Mouse (Mus musculus) limb, embryonic 12.5 days (tissue): Measurements from ENCODE around the gene Snd1. TPM values are rescaled to one million over a fixed set of nuclear protein-coding genes. Genes with fewer than 3 reads are reported as not detected.

Experiments used
- ATAC-seq: fragments of 200-750 bp; cut with Nextera tagmentation; 2 replicates; pipeline ENCODE4 v1.8.0; 2017; ENCODE audit warnings: low read depth, moderate TSS enrichment; ENCODE audit not compliant: insufficient number of reproducible peaks, insufficient read depth, low FRiP score, low TSS enrichment
- H3K27ac ChIP-seq: fragments of 300-500 bp; sonication (generic); 2 replicates; pipeline ENCODE4 v1.5.1; 2016; ENCODE audit warnings: mild to moderate bottlenecking, moderate library complexity
- H3K27me3 ChIP-seq: fragments of 300-500 bp; sonication (generic); 2 replicates; pipeline ENCODE4 v1.6.1; 2016; ENCODE audit warnings: mild to moderate bottlenecking, moderate library complexity
- H3K36me3 ChIP-seq: fragments of 300-500 bp; sonication (generic); 2 replicates; pipeline ENCODE4 v1.6.1; 2016; ENCODE audit warnings: mild to moderate bottlenecking, moderate library complexity
- H3K4me1 ChIP-seq: fragments of 300-500 bp; sonication (generic); replicated peaks from 2 replicates; pipeline ENCODE4 v1.6.1; 2016
- H3K4me2 ChIP-seq: fragments of 300-500 bp; sonication (generic); 2 replicates; pipeline ENCODE4 v1.6.1; 2016; ENCODE audit warnings: mild to moderate bottlenecking, moderate library complexity
- H3K4me3 ChIP-seq: fragments of 300-500 bp; sonication (generic); replicated peaks from 2 replicates; pipeline ENCODE4 v1.5.1; 2016; ENCODE audit warnings: mild to moderate bottlenecking
- H3K9ac ChIP-seq: fragments of 300-500 bp; sonication (generic); replicated peaks from 2 replicates; pipeline ENCODE4 v1.6.1; 2016; ENCODE audit warnings: mild to moderate bottlenecking, moderate library complexity
- H3K9me3 ChIP-seq: fragments of 300-500 bp; sonication (generic); 2 replicates; pipeline ENCODE4 v1.6.1; 2016; ENCODE audit warnings: mild to moderate bottlenecking, moderate library complexity
- WGBS: fragments of 180-500 bp; shearing (Covaris S2); methylation state at CpG from one replicate; pipeline ENCODE4 v1.1.7; 2016; 5-methylcytosine and 5-hydroxymethylcytosine counted together
- polyA plus RNA-seq: library from polyadenylated mRNA; unstranded; fragments of >200 nt; fragmentation: Nextera tagmentation; extraction: Ambion mirVana; gene quantifications from 2 replicates; pipeline ENCODE4 v1.2.1, GENCODE M21; 2016

Snd1 gene
- polyA plus RNA-seq, 1 experiment from 2014 or later = 136 TPM

DNA sequence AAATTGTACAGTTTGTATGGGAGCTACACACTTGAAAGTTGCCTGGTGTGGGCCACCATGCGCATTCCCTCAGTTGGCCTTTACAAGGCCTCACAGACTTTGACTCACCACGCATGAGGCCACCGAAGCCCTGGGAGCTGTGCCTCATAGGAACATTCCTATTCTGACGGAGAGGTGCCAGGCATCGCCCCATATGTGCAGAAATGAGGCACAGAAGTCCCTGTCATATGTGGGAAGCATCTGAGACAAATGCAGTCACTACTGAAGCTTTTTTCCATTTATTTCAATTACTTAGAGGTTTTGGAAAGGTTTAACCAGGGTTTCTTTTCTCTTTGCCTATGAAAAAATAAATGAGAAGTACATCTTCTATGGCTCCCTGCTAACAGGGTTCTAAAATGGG is 278.3 kb downstream of the Snd1 start:
- no peak overlapping the region for H3K4me3 ChIP-seq
- no peak overlapping the region for H3K27ac ChIP-seq
- peaks cover 14% of the 10 kb centered on the region for H3K4me1 ChIP-seq
- H3K4me2 ChIP-seq = no peak overlapping the region
- no peak overlapping the region for H3K9ac ChIP-seq
- no peak for ATAC-seq
- no peaks in the 10 kb centered on the region for H3K27me3 ChIP-seq
- H3K36me3 ChIP-seq = no peaks in the 10 kb centered on the region
- no peaks in the 10 kb centered on the region for H3K9me3 ChIP-seq
- 94% methylated on average over 5 of the region's 5 CpGs for WGBS

DNA sequence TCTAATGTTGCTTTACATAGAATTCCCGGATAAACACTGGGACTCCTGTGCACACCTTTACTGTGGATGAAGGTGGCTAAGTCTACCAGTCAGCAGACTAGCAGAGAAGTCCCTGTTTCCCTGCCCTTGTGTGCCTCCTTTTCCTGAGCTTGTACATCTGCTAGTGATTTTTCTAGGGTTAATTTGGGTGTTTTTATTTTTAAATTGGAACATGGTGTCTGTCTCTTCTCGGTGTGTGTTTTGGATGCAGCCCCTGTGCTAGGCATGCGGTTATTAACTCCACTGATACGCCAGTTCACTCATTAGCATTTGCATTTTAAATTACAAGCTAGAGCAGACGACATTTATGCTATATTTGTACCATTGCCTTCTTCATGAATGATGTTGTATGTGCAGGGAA is 278.7 kb downstream of the Snd1 start:
- Histone ChIP-seq H3K9me3 (no peaks in the 10 kb centered on the region), H3K36me3 (no peaks in the 10 kb centered on the region), H3K4me2 (no peak overlapping the region), H3K4me1 (peaks cover 15% of the 10 kb centered on the region), H3K27ac (no peak overlapping the region), H3K4me3 (no peak overlapping the region), H3K9ac (no peak overlapping the region), H3K27me3 (no peaks in the 10 kb centered on the region)
- no peak for ATAC-seq
- WGBS = 63% methylated on average over 5 of the region's 5 CpGs

DNA sequence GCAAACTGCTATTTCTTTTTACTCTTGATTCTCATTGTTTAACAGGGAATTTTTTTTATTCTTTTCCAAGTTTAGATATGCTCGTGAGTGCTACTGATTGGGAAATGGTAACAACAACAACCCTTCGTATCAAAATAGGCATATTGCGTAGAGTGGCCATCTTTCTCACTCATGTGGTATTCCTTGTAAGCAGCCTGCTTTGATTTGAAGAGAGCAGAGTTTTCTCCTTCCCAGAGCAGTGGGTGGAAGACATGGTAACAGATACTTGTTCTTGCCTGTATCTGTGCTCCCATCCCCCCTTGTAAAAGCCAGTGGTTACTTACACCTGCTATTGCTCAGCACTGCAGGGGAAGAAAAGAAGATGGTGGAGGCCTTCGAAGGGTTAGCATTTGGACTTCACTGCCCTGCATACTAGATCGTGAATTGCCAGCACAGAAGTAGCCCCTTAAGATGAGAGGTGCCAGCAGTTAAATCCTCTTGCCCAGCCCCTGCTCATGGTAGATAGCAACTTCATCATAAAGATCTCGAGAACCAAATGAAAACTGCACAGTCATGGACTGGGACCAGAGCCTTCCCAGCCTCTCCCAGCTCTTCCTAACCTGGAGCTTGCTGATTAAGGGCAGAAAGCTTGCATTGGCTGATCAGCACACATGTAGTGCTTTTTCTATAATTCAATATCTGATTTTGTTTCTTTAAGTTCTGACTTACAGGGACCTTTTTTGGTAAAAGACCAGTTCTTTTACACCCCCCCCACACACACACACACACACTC is 279.4 kb downstream of the Snd1 start:
- 91% methylated on average over 6 of the region's 6 CpGs for WGBS
- no peaks in the 10 kb centered on the region for H3K9me3 ChIP-seq
- H3K36me3 ChIP-seq = no peaks in the 10 kb centered on the region
- H3K4me2 ChIP-seq = no peak overlapping the region
- no peaks in the 10 kb centered on the region for H3K27me3 ChIP-seq
- H3K9ac ChIP-seq = no peak overlapping the region
- H3K4me1 ChIP-seq = peaks cover 15% of the 10 kb centered on the region
- H3K4me3 ChIP-seq = no peak overlapping the region
- no peak for ATAC-seq
- no peak overlapping the region for H3K27ac ChIP-seq

DNA sequence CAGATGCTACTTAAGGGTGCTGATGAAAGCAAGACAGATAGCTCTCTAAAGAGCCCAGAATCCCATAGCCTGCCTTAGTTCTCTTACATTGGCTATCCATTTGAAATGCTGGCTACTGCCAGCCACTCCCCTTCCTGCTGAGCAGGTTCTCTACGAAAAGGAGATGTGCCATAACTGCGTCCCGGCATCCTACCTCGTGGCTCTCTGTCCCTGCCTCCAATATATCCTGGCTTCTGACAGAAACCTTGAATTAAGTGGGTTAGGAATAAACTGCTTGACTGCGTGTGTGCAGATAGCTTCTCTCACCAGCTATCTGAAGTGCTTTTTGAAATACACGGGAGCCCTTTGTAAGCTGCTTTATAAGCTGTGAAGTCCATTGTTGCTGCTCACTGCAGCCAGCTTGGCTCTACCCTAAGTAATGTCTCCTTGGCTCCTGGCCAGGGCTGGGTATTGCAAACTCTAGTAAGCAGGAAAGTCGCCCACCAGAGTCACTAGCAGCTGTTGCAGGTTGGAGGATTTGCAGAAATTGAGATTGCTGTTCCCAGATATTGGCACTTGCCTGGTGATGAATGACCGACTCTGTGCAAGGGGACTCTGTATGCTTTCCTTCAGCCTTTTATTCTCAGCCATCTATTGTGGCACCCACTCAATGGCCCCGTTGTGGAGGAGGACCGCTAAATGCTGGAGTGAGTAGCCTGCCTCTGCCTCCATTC is 281.5 kb downstream of the Snd1 start:
- Histone ChIP-seq H3K4me3 (no peak overlapping the region), H3K36me3 (no peaks in the 10 kb centered on the region), H3K9me3 (no peaks in the 10 kb centered on the region), H3K4me1 (peaks cover 28% of the 10 kb centered on the region), H3K27me3 (no peaks in the 10 kb centered on the region), H3K9ac (no peak overlapping the region), H3K4me2 (no peak overlapping the region), H3K27ac (no peak overlapping the region)
- no peak for ATAC-seq
- WGBS = 77% methylated on average over 10 of the region's 10 CpGs

DNA sequence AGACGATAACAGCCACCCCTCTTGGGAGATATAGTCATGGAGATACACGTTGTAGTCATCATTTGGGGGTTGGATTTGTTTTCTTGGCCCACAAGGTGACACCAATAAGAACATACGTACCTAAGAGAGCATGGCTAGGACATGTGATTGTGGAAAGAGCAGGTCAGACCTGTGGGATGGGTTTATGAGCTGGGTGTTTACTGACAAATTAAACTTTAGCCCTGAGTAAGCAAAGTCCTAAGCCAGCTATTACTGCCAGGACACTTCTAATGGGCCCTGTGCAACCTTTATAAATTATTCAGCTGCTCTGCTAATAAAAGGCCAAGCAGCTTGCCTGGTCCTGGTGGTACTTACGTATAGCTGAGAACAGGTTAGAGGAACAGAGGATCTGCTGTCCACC is 283.4 kb downstream of the Snd1 start:
- WGBS = 61% methylated on average over 4 of the region's 4 CpGs
- no peak overlapping the region for H3K27ac ChIP-seq
- H3K36me3 ChIP-seq = no peaks in the 10 kb centered on the region
- no peaks in the 10 kb centered on the region for H3K27me3 ChIP-seq
- ATAC-seq = no peak
- peaks cover 40% of the 10 kb centered on the region for H3K4me1 ChIP-seq
- no peak overlapping the region for H3K4me3 ChIP-seq
- no peak overlapping the region for H3K9ac ChIP-seq
- H3K4me2 ChIP-seq = no peak overlapping the region
- no peaks in the 10 kb centered on the region for H3K9me3 ChIP-seq

DNA sequence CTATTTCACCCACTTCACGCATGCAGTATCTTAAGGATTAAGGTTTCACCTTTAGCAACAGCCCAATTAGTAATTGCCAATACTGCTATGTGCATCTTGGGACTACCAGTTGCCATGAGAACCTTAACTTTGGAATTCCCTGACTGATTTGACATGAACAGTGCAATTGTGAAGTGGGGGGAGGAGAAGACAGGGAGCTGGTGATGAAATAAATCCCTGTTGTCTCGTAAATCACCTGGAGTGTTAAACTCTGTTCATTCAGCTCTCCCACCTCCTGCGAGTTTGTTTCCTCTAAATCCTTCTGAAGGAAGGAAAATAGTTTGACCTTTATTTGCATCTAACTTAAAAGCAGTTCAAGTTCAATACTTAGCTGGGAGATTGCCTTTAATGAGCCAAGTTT is 286.8 kb downstream of the Snd1 start:
- H3K9ac ChIP-seq = no peak overlapping the region
- ATAC-seq = no peak
- H3K4me3 ChIP-seq = no peak overlapping the region
- 25% methylated on average over 3 of the region's 3 CpGs for WGBS
- no peaks in the 10 kb centered on the region for H3K9me3 ChIP-seq
- no peak overlapping the region for H3K27ac ChIP-seq
- no peaks in the 10 kb centered on the region for H3K36me3 ChIP-seq
- peaks cover 32% of the 10 kb centered on the region for H3K4me1 ChIP-seq
- H3K4me2 ChIP-seq = no peak overlapping the region
- H3K27me3 ChIP-seq = no peaks in the 10 kb centered on the region

DNA sequence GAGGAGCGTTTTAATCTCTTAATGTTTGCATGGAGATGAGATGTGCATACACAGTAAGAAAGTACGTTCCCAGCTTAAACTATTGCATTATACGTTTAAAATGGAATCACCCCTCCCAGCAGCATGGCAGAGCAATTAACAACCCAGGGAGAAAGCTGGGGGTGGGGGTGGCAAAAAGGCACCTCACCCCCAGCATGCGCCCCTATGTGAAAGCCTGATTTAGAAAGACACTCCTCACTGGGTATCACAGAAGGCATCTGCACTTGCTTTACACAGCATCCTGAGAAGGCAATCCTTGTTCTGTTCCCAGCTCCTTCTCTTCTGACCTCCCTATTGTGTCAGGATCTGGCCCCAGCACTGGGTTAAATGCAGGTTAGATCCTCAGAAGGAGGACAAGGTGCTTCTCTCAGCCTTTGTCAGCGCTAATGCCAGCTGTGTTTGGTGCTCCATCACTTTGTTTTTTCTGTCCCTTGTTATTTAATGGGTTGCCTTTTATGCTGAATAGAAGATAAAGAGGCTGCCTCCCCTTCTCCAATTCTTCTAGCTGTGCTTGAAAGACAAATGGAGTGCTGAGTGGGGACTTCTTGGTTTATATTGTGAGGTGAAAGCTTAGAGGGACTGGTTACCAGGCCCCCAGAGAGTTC is 287.3 kb downstream of the Snd1 start:
- no peaks in the 10 kb centered on the region for H3K27me3 ChIP-seq

DNA sequence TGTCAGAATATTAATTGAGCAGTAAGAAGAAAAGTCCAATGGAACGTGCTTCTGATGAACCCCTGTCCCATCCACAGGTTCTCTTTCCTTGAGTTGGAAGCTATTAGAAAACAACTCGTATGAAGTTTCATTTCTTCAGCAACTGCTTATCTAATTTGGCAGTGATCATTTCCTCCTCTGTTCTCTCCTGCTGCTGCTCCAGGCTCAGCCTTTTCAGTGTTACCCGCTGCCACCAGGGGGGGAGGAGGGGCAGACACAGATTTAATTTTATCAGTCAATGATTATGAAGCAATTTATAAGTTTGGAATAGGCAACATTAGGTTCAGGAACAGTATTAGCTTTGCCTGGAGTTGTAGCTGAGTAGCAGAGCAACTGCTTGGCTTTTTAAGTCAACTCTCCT is 291.7 kb downstream of the Snd1 start:
- Histone ChIP-seq H3K4me3 (no peak overlapping the region), H3K9ac (no peak overlapping the region), H3K9me3 (peaks cover 6% of the 10 kb centered on the region; the same call in 1 of the 2 replicates), H3K4me1 (peaks cover 10% of the 10 kb centered on the region), H3K36me3 (peaks cover 8% of the 10 kb centered on the region), H3K27ac (no peak overlapping the region), H3K27me3 (no peaks in the 10 kb centered on the region), H3K4me2 (no peak overlapping the region)
- WGBS = 89% methylated on average over 3 of the region's 3 CpGs
- ATAC-seq = no peak

More for the DNA sequence above, 287.3 kb downstream of the Snd1 start:
- no peak for ATAC-seq
- Histone ChIP-seq H3K9me3 (no peaks in the 10 kb centered on the region), H3K4me1 (peaks cover 30% of the 10 kb centered on the region), H3K4me3 (no peak overlapping the region), H3K36me3 (no peaks in the 10 kb centered on the region), H3K9ac (no peak overlapping the region), H3K4me2 (no peak overlapping the region), H3K27ac (no peak overlapping the region)
- 25% methylated on average over 5 of the region's 5 CpGs for WGBS

DNA sequence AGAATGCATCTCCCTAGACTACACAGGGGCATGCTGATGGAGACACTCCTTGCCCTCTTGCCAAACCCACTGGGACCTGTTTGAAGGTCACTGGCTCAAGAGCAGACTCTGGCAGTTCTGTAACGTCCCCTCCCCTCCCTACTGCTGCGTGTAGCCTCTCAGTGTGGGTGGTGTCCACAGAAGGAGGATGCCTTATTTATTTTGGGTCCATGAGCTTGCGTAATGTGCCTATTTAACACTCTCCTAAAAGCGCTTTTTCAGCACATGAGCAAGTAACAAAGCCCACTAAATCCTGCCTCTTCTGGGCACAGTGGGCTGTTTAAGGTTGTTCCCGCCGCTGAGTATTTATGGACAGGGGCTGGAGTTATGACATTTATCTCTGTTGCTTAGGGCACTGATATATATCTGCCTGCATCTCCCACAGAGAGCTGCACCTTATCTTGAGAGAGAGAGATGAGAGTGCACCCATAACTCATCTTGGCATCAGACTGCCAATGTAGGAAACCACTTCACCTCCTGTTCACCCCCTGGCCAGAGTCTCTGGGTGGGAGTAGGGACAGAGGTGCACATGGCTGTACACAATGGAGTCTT is 293.0 kb downstream of the Snd1 start:
- Histone ChIP-seq H3K9ac (no peak overlapping the region), H3K4me3 (no peak overlapping the region), H3K4me2 (no peak overlapping the region), H3K4me1 (no peaks in the 10 kb centered on the region; the same call in 1 of the 2 replicates), H3K27ac (no peak overlapping the region), H3K36me3 (peaks cover 8% of the 10 kb centered on the region), H3K27me3 (no peaks in the 10 kb centered on the region), H3K9me3 (peaks cover 6% of the 10 kb centered on the region; the same call in 1 of the 2 replicates)
- ATAC-seq = no peak
- 92% methylated on average over 6 of the region's 6 CpGs for WGBS

DNA sequence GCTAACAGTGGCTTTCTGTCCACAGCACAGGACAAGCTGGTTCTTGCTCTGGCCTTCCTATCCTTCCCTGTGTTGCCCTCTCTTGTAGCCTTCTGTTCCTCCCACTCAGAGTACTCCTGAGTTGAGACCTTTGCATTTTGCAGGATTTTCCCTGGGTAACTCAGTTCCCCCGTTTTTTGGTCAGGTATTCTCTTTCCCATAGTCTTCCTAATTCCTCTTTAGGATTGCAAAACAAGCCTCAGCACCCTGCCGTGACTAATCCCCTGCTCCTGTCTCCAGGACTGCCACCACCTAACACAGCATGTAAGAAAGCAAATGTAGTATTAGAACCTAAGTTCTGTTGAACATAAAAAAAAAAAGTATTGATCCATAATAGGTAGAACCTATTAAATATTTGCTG is 296.4 kb downstream of the Snd1 start:
- WGBS = 42% methylated on average over 2 of the region's 2 CpGs
- Histone ChIP-seq H3K4me1 (no peaks in the 10 kb centered on the region; the same call in 1 of the 2 replicates), H3K9ac (no peak overlapping the region), H3K4me3 (no peak overlapping the region), H3K27me3 (no peaks in the 10 kb centered on the region), H3K27ac (no peak overlapping the region), H3K4me2 (no peak overlapping the region), H3K36me3 (peaks cover 8% of the 10 kb centered on the region), H3K9me3 (peaks cover 6% of the 10 kb centered on the region; the same call in 1 of the 2 replicates)
- no peak for ATAC-seq

DNA sequence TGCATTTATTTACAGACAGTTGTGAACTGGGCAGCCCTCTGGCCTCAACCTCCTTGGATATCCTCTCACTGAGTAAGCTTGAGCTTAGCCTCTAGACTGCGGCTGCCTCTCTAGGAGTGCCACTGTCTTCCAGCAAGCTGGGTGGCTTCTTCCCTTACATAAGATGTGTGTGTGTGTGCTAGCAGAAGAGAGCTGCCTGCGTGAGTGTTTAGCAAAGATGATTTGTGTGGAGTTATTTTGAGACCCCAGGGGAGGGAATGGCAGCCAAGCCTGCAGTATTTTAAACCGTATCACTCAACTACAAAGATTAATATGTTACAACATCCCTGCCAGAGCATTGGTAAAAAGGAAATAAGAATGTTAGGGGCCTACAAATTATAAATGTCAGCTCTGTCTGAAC is 306.8 kb downstream of the Snd1 start:
- Histone ChIP-seq H3K4me1 (0 out of 2 replicates have a peak, but pooled peaks cover 4% of the 10 kb centered on the region), H3K9ac (no peak overlapping the region), H3K4me2 (no peak overlapping the region), H3K9me3 (no peaks in the 10 kb centered on the region), H3K36me3 (no peaks in the 10 kb centered on the region), H3K4me3 (no peak overlapping the region), H3K27ac (no peak overlapping the region), H3K27me3 (no peaks in the 10 kb centered on the region)
- ATAC-seq = no peak
- WGBS = 73% methylated on average over 3 of the region's 3 CpGs
